Mouse (Mus musculus) Muller cell, postnatal 12 days (primary cell): ENCODE data around the gene Olfr1030.
"Not testable (repeated sequence)": the region's sequence is repeated elsewhere in the genome, so short reads cannot be mapped to it uniquely, and the experiment has no call there.

ENCODE experiments used
- DNase-seq: peaks from one replicate; pipeline ENCODE4 v3.0.0-alpha.2; 2015; ENCODE audit errors: inconsistent ontology term

The Olfr1030 gene

DNA sequence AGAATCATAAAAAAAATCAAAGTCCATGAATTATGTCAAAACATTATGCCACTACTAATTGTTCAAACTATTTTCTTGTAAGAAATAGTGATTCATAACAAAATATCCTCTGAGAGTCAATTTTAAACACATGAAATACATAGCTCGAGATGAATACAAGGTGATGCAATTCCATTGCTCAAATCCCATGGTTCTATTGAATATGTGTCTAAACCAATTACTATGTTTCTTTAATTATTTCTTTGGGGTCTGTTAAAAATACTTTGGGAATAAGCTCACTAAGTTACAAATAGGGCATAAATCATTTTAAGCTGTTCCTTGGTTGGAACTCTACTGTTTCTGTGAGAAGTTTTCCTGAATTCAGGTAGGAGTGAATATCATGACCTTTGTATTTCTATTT, at the start of gene Olfr1030:
Olfr1030 (plus strand) TSS at position 301 of the 400 bp plus-strand sequence.
- DNase-seq = no peak

DNA sequence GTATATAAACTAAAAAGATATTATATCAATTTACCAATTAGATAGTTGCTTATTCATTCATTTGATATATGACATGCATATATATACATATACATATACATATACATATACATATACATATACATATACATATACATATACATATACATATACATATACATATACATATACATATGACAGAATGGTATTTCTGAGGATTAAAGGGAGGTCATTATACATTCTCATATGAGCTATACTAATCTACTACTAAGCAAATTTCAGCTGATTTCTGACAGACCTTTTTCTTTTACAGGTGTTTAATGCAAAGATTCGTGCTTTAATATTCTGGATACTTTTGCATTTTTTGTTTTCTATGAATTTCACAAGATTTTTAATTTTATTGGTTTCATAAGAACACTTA, 28.9 kb upstream of the Olfr1030 start, which contains the start of gene Olfr1028:
Olfr1028 (plus strand) TSS at position 301 of the 400 bp plus-strand sequence.
- no peak for DNase-seq

DNA sequence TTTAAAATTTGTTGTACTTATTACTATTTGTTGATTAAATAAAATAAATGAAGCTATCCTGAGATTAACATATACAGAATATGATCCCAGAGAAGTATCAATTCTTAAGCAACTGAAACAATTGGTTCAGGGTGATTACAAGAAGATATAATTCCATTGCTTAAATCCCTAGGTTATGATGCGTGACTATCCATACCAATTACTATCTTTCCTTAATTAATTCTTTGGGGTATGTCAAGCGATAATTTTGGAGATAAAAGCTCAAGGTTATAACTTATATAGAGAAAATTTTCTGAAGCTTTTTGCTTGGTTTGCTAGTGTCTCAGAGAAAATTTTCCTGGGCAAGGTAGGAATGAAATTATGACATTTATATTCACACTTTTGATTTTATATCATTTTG, 5.5 kb upstream of the Olfr1030 start, which contains the start of gene Olfr1029:
Olfr1029 (plus strand) TSS at position 301 of the 400 bp plus-strand sequence.
- DNase-seq = no peak

DNA sequence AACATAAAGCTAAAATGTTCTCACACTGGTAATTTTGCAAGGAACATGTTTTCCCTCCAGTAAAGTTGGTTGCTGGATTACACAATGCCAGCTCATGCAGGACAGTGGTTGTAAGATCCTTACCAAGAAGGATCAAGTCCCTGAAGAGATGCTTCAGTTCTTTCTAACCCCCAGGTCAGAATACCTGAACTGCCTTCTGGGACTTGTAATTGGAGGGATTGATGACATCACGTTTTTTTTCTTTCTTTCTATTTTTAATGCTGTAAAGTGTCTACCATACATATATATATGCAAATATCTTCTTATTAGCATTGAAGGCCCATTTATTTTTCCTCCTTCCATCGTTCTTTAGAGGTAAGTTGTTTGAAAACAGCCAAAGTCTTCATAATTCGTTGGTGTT, 10.9 kb downstream of the Olfr1030 start, which contains the start of gene Olfr1031:
Olfr1031 (plus strand) TSS at position 301 of the 400 bp plus-strand sequence.
- no peak for DNase-seq

DNA sequence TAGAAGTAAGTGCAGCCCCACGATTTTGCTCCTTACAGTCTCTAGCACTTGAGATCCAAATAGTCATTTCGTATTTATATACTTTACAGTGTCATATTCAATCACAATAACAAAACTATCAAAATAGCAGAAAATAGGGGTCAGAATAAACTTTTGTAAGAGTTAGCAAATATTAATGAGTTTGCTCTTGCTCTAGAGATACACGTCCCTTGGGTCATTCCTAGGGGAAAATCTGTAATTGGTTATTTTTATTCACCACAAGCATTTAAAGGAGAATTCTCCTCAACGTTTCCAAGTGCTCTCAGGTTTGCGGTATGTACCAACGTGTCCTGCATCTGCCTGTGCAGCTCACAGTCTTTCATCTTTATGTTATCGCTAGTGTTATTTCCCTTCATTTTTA, 26.2 kb downstream of the Olfr1030 start, which contains the start of gene Olfr1032:
Olfr1032 (plus strand) TSS at position 301 of the 400 bp plus-strand sequence.
- no peak for DNase-seq

DNA sequence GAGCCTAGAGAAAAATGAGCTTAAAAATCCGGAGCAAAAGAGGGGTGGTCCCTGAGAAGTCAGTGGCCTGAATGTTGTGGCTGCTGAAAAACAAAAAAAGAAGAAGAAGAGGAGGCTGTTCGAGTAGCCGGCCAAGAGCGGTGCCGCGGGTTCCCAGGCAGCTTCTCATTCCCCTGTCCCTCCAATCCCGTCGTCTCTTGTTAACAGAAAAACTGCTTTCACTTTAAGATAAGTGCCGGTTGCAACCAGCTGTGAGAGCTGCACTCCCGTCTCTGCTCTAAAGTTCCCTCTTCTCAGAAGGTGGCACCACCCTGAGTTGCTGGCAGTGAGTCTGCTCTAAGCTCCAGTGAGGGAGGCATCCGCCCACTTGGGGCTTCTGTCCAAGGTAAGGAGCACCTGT, 41.3 kb downstream of the Olfr1030 start, which contains the start of gene Olfr1033:
Olfr1033 (plus strand) TSS at position 228 of the 400 bp plus-strand sequence.
- peak; percentile 37 for DNase-seq

DNA sequence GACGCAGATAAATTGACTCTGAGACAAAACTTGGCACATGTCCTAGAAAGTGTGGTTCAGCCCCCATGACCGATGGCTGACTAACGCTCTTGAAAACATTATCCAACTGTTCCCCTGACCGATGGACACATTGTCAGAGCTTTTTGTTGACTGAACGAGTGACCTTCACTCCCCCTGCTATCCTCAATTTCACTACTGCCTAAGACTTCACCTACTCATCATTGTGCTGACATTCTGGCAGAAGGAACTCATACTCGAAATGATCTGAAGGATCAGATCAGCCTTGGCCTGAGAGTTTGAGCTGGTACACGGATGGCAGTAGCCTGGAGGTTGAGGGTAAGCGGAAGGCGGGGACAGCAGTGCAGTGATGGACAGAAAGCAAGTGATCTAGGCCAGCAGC, 42.4 kb downstream of the Olfr1030 start:
- not testable (repeated sequence) for DNase-seq
